Mouse (Mus musculus) frontal cortex, postnatal 10 days (tissue): ENCODE data around the gene Smg9.

ENCODE experiments used
- DNase-seq, 2 experiments: peaks; one replicate each; pipeline ENCODE4 v3.0.0; 2022; ENCODE audit warnings: low spot score in 2 of 2, mixed read lengths in 1 of 2

Smg9 gene

DNA sequence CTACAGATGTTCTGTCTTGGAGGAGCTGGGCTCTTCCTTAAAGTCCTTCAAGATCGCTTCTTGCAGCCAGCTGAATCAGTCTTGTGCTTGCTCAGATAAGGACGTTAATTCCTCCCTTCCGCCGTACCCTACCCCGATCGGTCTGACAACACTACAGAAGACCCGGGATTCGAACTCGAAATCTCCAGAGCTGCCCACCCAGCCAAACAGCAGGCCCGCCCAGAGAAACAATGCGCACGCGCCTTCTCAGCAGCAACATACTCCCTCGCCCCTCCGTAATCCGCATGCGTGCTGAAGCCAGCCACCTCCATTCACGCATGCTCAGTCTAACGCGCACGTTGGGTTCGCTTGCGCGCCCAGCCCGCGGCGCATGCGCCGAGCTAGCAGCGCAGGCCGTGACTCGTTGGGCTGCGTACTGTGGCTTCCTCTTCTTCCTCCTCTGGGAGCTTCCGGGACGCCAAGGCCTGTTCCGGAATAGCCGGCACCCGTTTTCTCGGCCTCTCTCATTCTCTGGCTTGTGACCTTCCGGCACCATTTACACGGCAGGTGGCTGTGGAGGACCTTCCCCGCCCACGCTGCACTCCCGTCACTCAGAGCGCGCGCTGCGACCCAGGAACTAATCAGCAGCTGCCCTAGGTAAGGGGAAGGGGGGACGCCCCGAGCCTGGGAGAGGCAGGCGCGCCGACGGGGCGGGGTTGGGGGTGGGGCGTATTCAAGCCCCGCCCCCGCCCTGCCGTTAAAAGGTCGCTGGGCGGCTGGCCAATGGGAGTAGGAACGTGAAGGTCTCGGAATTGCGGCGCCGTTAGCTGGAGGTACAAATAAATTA is at the start of gene Smg9:
Gene Smg9, plus strand, starts transcription at position 364 of the 826 bp plus-strand sequence.
- peak; percentile 95 to 96 for DNase-seq

- DNase-seq: no peak
Measured at GRCm38 (mm10) chr7:24355646-24356045, 43.8 kb upstream of the Smg9 start.

- no peak for DNase-seq
Measured at GRCm38 (mm10) chr7:24356081-24356480, 43.3 kb upstream of the Smg9 start.

DNA sequence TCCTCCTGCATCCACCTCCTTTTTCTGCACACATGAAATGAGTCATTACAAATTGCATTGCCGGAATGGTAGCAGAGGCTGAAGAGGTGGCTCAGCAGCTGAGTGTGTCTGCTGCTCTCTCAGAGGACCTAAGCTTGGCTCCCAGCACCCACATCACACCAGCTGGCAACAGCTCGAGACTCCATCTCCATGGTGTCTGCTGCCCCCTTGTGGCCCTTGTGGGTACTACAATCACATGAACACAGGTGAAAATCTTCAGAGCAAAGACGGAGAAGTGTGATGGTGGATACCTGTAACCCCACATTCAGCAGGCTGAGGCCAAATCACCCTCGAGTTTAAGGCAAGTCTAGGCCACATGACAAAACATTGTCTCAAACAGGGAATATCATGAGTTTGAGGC is 41.5 kb upstream of the Smg9 start:
- DNase-seq: no peak

GRCm38 (mm10) chr7:24359269-24359668 is 40.1 kb upstream of the Smg9 start:
- no peak for DNase-seq

GRCm38 (mm10) chr7:24361001-24361400 is 38.4 kb upstream of the Smg9 start:
- DNase-seq: no peak

DNA sequence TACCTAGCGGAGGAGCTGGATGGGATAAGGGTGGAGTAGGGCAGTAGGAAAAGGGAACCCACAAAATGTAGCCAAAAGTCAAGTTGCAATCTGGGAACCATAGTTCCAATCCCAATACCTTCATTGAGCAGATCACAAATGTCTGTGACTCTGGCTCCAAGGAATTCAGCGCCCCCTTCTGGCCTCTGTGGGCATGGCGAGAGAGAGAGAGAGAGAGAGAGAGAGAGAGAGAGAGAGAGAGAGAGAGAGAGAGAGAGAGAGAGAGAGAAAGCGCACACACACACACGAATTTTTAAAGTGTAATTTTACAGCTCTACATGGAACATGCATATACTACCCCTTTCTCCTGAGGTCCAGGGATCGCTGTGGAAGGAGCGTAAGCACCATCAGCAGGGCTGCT is 36.2 kb upstream of the Smg9 start:
- DNase-seq: no peak

- DNase-seq: peak; percentile 39 to 84
Measured at GRCm38 (mm10) chr7:24364827-24365226, 34.6 kb upstream of the Smg9 start.

- no peak for DNase-seq
Measured at GRCm38 (mm10) chr7:24365258-24366014, 34.0 kb upstream of the Smg9 start.

DNA sequence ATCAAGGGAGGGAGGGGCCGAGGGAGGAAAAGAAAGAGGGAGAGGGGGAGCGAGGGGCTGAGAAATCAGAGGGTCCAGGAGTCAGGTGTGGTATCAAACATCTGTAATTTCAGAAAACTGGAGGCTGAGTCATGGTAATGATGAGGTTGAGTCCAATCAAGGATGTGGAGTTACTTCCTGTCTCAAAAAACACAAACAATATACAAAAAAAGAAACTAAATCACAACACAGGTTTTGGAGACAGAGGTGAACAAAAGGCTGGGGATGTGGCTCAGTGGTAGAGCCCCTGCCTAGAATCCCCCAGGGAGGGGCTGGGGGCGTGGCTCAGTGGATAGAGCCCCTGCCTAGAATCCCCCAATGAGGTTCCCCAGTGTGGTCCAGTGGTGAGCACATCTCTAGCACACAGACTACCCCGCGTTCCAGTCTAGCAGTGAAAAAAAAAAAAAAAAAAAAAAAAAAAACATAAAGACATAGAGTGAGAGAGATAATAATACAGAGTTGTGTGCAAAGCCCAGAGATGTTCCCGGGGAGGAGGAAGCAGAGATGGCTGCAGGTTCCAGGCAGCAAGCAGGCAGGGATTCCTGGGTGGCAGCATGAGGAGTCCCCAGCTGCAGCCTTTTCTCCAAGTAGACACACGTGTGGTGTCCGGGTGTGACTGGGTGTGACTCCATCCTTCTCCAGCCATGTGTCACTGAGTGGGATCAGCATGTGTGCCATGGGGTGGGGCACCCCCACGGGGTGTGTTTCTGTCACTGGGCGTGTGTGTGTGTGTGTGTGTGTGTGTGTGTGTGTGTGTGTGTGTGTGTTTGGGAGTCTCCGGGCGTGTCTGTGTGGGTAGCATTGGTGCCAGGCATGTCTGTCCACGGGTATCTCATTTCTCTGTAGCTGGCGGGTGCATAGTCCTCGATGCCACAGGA is 32.4 kb upstream of the Smg9 start:
- no peak for DNase-seq

DNA sequence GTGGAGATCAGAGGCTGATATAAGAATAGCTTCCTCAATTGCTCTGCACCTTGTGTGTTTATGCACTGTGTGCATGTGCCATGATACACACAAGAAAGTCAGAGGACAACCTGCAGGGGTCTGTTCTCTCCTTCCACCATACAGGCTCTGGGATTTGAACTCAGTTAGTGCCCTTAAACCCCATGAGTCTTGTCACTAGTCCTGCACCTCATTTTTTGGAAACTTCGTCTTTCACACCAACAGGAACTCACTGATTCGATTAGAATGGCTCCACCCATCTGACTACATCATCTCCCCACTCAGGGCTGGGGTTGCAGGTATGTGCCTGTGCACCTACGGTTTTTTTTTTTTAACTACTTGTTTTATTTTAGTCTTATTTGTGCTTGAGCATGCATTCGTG is 31.2 kb upstream of the Smg9 start:
- DNase-seq: no peak

DNA sequence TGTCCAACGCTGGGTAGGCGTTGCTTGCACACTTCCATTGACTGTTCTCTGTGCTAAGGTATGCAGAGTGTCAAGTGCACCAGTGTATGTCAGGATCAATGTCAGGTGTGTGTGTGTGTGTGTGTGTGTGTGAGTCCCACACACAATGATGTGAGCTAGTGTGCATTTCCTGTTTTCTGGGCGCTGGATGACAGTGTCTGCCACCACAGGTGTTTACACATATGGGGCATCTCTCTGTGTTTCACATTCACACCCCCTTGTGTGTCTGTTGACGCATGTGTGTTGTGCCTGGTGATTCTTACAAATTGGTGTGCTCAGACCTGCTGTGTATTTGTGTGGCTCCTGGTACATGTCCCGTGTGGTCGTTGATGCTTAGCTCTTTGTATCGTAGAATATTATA is 30.5 kb upstream of the Smg9 start:
- DNase-seq: no peak

- DNase-seq: no peak
Measured at GRCm38 (mm10) chr7:24369731-24370541, 29.5 kb upstream of the Smg9 start, which contains the start of gene Kcnn4. Gene Kcnn4 (plus strand): TSS chr7:24370263.

GRCm38 (mm10) chr7:24371012-24371808 is 28.2 kb upstream of the Smg9 start:
- no peak for DNase-seq

GRCm38 (mm10) chr7:24371809-24372145 is 27.6 kb upstream of the Smg9 start:
- no peak for DNase-seq

GRCm38 (mm10) chr7:24372300-24372699 is 27.1 kb upstream of the Smg9 start:
- DNase-seq: no peak

DNA sequence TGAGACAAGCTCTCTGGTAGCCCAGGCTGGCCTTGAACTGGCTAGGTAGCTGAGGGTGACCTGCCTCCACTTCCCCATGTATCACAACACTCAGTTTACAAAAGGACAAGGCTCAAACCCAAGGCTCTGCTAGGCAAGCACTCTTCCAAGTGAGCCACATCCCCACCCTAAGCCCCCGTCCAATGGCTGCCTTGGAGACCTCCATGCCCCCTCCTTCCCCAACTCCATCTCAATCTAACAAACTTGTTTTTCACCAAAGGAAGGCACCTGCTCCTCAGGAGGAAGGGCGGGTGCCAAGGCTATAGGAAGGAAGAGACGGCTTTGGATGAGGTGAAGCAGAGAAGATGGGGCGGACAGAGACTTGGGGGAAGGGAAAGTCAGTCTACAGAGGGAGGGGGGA is 26.6 kb upstream of the Smg9 start:
- DNase-seq: no peak

GRCm38 (mm10) chr7:24373538-24374379 is 25.7 kb upstream of the Smg9 start:
- DNase-seq: peak; percentile 49 to 66

DNA sequence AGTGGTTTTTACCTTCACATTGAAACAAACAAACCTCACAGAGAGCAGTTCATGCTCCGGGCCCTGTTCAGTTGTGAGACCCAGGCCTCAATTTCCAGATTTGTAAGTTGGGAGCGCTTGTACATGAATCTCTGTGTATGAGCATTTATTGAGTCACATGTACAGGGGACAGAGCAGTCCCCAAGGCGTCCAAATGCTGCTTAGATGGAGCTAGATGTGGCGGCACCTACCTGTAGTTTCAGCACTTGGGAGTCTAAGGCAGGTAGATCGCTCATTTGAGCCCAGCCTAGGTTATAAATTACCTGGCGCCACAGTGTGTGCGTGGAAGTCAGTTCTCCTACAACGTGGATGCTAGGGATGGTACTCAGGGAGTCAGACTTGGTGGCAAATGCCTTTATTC is 23.0 kb upstream of the Smg9 start:
- DNase-seq: no peak
